Mouse (Mus musculus) left cerebral cortex, adult 2 months (tissue): Measurements from ENCODE around the gene Sox13. TPM values are rescaled to one million over a fixed set of nuclear protein-coding genes. Genes with fewer than 3 reads are reported as not detected.

Source experiments
- DNase-seq, 2 experiments: peaks; one replicate each; pipeline ENCODE4 v3.0.0; 2021 to 2022; ENCODE audit warnings: low spot score in 2 of 2, mixed read lengths in 1 of 2; ENCODE audit errors: extremely low spot score in 1 of 2
- H3K27ac ChIP-seq: fragments of 200-600 bp; 2 replicates; pipeline ENCODE4 v1.8.1; 2022
- H3K4me3 ChIP-seq: fragments of 200-600 bp; 2 replicates; pipeline ENCODE4 v1.8.1; 2022
- CTCF ChIP-seq: fragments of 200-600 bp; IDR thresholded peaks from 2 replicates; pipeline ENCODE4 v1.8.1; 2022; ENCODE audit warnings: antibody characterized with exemption, mild to moderate bottlenecking, moderate library complexity
- intact Hi-C: fragments of 180-260 bp; cut with DNase I; formaldehyde crosslinking; loops from one replicate; pipeline ENCODE4 v1.15.1; 2025
- long read RNA-seq, 2 experiments: library from polyadenylated mRNA; stranded (forward); transcript quantifications; one replicate each; pipeline ENCODE4 v2.0.0; 2021; ENCODE audit warnings: borderline mapping rate in 2 of 2
- total RNA-seq, 2 experiments: library from RNA; stranded (reverse); gene quantifications; 2 replicates each; pipeline ENCODE4 v1.2.3; 2021

Sox13 gene
- total RNA-seq, result 1 to 10 TPM; 8.9 to 9.3 TPM
- long read RNA-seq, experiment 1, partial matches to known transcripts, result 1 of 11 reads
- long read RNA-seq, experiment 1, other reads (novel, unspliced or antisense), result 6 of 11 reads
- long read RNA-seq, experiment 2, partial matches to known transcripts, result 1 of 9 reads
- long read RNA-seq, experiment 2, other reads (novel, unspliced or antisense), result 6 of 9 reads

DNA sequence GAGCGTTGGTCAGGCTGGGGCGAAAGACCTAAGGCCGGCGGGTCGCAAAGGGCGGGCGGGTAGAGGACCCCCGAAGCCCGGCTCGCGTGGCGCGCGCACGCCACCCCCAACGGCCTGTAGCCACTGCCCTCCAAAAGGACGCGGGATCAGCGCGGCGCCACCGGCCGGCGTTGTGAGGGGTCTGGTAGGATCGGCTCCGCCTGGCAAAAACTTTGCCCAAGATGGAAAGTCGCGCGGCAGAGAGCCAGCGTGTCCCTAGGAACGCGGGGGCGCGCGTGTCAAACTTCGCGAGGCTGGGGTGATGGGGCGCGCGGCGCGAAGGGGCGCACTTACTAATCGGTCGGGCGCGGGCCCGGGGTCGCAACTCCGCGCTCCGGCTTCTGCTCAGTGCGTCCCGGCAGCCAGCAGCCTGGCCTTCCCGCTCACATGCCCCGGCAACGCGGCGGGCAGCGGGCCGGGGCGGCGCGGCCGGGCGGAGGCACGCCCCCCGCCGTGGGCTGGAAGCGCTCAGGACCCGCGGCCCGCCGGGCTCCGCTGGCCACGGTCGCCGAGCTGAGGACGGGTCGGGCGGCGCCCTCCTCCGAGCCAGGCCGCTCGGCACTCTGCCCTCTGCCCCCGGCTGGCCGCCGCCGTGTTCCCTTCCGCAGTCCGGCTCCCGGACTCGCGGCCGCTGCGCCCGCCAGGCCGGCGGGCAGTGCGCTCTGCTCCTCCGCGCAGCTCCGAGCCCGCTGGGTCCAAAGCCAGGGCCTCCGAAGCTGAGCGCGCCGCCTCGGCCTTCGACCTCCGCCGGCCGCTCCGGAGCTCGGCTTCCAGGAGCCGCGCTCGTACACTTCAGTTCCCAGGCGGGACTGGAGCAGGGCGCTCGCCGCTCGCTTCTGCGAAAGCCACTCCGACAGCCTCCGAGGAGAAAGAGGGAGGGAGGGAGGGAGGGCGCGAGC lies at the start of gene Sox13:
Gene Sox13, minus strand, starts transcription at position 835 of the 938 bp plus-strand sequence.
- Histone ChIP-seq H3K4me3 (peak within 1 kb of the TSS; percentile 51), H3K27ac (peak within 1 kb of the TSS; percentile 72)
- peak; percentile 31 to 51 for DNase-seq
- intact Hi-C loops, result loop anchor here (1.0 to 2.0 kb wide), 2 partner anchors 39 to 69 kb away; no protein-coding TSS in a partner anchor
- TF ChIP-seq CTCF, result no peak

DNA sequence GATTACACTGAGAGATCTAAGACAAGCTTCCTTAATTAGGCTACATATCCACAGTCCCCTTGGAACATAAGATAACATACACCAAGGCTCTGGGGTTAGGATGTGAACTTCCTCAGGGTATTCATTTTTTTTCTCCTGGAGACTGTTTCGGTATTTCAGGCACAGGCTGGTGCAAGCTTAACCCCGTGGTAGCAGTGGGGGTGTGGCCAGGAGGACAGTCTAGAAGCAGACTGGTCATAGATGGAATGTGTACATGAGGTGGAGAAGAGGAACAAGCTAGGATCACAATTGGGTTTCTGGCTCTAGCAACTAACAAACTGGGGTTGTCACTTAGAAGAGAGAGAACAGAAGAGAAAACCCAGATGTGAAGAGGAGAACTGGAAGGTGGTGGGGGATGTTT lies 47.4 kb upstream of the Sox13 start:
- intact Hi-C loops, result no loop called here
- TF ChIP-seq CTCF, result no peak
- H3K4me3 ChIP-seq, result no peak overlapping the region
- no peak overlapping the region for H3K27ac ChIP-seq
- no peak for DNase-seq

GRCm38 (mm10) chr1:133471086-133471485 lies 46.9 kb upstream of the Sox13 start:
- H3K27ac ChIP-seq, result no peak overlapping the region
- TF ChIP-seq CTCF, result no peak
- intact Hi-C loops, result no loop called here
- H3K4me3 ChIP-seq, result no peak overlapping the region
- no peak for DNase-seq

- TF ChIP-seq CTCF, result no peak
- intact Hi-C loops, result no loop called here
- DNase-seq, result no peak
- Histone ChIP-seq H3K4me3 (no peak overlapping the region), H3K27ac (no peak overlapping the region)
These were observed 46.3 kb upstream of the Sox13 start for GRCm38 (mm10) chr1:133470242-133471025.

- DNase-seq, result no peak
- TF ChIP-seq CTCF, result no peak
- H3K4me3 ChIP-seq, result no peak overlapping the region
- no peak overlapping the region for H3K27ac ChIP-seq
- intact Hi-C loops, result no loop called here
These were observed 45.0 kb upstream of the Sox13 start for GRCm38 (mm10) chr1:133469213-133469612.

- DNase-seq, result no peak
- Histone ChIP-seq H3K27ac (no peak overlapping the region), H3K4me3 (no peak overlapping the region)
- TF ChIP-seq CTCF, result no peak
- intact Hi-C loops, result no loop called here
These were observed 44.6 kb upstream of the Sox13 start for GRCm38 (mm10) chr1:133468751-133469150.

DNA sequence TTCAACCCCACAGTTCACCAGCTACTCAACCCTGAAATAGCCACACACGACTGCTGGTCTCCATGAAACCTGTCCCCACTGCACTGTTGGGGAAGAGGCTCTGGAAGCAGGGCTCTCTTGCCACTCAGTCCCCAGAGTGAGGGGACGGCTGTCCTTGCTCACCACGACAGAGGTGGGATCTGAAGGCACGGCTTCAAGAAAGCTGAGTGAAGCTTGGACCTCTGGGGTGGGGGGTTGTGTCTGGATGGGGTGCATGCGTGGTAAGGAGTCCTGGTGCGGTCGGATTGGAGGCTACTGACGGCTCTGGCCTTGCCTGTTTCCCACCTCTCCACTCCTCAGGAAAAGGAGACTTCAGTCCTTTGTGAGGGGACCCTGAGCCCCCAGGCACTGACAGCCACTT lies 43.7 kb upstream of the Sox13 start:
- H3K27ac ChIP-seq, result no peak overlapping the region
- no peak overlapping the region for H3K4me3 ChIP-seq
- no peak for DNase-seq
- TF ChIP-seq CTCF, result no peak
- intact Hi-C loops, result no loop called here

DNA sequence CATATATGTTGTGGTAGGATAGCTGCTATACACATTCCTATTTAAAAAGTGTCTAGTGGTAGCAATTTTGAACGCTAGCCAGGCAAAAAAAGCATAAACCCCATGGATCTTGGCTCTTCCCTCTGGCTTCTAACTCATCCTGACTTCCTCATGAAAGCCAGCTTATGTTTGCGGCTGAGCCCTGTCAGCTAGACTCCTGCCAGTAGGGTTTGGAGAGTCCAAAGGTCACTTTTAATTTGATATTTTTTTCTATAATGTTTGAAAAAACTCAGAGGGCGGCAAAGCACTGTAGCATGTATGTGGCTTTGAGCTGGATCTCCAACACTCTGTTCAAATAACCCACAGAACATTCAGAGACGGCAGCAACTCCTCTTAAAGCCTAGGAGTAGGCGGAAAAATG lies 39.0 kb upstream of the Sox13 start:
- Histone ChIP-seq H3K4me3 (no peak overlapping the region), H3K27ac (no peak overlapping the region)
- no peak for TF ChIP-seq CTCF
- no peak for DNase-seq
- intact Hi-C loops, result loop anchor here (1.0 kb wide), 1 partner anchor 11 kb away; no protein-coding TSS in a partner anchor

GRCm38 (mm10) chr1:133460996-133461395 lies 36.8 kb upstream of the Sox13 start:
- TF ChIP-seq CTCF, result no peak
- H3K4me3 ChIP-seq, result no peak overlapping the region
- no peak for DNase-seq
- H3K27ac ChIP-seq, result no peak overlapping the region
- intact Hi-C loops, result no loop called here

DNA sequence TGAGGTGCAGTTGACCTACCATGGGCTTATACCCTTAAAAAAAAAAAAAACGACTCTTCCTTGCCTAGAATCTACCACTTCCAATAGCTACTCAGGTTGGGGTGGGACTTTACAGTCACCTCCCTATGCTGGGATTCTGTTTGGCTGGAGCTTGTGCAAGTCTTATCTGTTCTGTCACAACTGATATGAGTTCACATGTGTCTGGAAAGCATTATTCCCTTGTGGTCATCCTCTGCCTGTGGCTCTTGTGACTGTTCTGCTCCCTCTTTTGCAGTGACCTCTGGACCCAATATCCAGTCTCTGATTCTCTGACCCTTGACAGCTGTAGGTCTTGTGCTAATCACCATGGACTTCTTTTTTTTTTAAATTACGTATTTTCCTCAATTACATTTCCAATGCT lies 31.9 kb upstream of the Sox13 start:
- TF ChIP-seq CTCF, result no peak
- intact Hi-C loops, result no loop called here
- no peak for DNase-seq
- Histone ChIP-seq H3K27ac (no peak overlapping the region), H3K4me3 (no peak overlapping the region)

GRCm38 (mm10) chr1:133452564-133453165 lies 28.5 kb upstream of the Sox13 start:
- DNase-seq, result no peak
- Histone ChIP-seq H3K4me3 (no peak overlapping the region), H3K27ac (no peak overlapping the region)
- TF ChIP-seq CTCF, result no peak
- intact Hi-C loops, result no loop called here
